Mouse (Mus musculus): Measurements from ENCODE around the gene Rexo2. TPM values are rescaled to one million over a fixed set of nuclear protein-coding genes. Genes with fewer than 3 reads are reported as not detected.

Gene Rexo2
- total RNA-seq, 2 experiments from 2014 or later = 57.9 to 62.4 TPM

Small RNAs within 50 kb of the gene (microRNA-seq; reads per million reads assigned to microRNA genes)
- 0 reads per million in 2 experiments for gene Gm23653

Other genes starting within 250 kb of the Rexo2 start
- 1 to 10 TPM in 1 of 2 experiments, under 1 TPM in 1; 0.99 to 3.1 TPM for gene Nxpe2, start 127.2 kb downstream of the Rexo2 start, total RNA-seq (2021)
- 10 to 100 TPM; 20.9 to 24.2 TPM for gene Rbm7, start 14.7 kb upstream of the Rexo2 start, total RNA-seq (2021)
- gene Gm5617, start 14.8 kb upstream of the Rexo2 start, total RNA-seq (2021) = 10 to 100 TPM; 12.9 to 14.1 TPM
- 10 to 100 TPM; 12.8 to 13.3 TPM for gene Nnmt, start 124.5 kb upstream of the Rexo2 start, total RNA-seq (2021)

All from gastrocnemius, postnatal 10 days (tissue).